Mouse (Mus musculus) Muller cell, postnatal 12 days (primary cell): ENCODE measurements around the gene Tspan18.

Experiments
- DNase-seq: peaks from one replicate; pipeline ENCODE4 v3.0.0-alpha.2; 2015; ENCODE audit errors: inconsistent ontology term

Tspan18 gene

DNA sequence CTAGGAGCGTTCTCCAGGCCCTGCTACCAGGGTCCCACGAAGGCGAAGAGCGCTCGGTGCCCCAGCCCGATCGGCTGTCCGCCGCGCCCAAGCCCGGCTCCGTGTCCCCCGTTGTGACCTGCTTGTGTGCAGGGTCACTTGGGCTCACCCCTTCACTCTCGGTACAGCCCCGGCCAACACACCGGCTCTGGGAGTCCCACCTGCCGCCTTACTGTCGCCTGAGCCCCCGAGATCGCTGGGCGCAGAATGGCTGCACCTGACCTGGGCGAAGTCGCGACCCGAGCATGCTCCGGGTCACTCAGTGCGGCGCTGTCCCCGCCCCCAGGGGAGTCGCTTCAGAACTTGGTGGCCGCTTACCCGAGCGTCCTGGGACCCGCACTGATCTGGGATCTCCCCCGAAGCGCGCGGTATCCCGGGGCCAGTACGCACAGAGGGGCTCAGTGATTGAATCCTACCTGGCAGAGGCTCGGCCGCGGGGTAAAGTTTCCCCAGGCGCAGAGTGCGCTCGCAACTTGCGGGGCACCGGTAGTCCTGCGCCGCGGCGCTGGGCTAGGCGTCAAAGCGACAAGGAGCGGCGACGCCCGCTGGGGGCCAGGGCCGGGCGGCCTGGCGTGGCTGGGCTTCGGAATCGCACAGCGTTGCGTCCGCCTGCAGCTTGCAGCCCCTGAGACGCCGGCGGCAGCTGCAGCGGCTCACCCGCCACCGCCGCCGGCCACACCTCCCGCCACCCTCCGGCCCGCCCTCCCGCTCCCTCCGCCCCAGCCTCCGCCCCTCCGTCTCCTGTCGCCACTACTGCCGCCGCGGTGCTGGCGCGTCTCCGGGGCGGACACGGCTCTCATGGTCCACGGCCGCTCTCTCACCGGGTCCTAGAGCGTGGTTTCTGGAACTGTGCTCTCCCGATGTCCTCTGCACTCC lies at the start of gene Tspan18:
Gene Tspan18, minus strand, starts transcription at position 689 of the 915 bp plus-strand sequence.
- DNase-seq: peak; percentile 83

DNA sequence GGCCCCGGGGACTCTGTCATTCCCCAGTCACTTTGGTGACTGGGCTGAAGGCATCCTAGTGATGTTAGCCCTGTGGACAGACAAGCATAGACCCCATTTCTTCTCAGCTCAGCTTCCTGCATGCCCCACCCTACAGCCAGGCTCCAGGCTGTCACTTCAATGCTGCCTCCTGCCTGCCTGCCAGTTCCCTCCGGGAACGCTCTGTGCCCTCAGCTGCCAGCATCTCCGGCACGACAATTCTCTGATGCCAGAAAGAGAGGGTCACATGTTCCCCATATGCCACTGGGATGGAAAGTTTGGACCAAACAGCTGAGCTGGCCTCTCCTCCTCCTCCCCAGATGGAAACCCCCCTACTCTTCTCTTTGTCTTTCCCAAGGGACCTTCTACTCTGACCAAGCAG lies 49.5 kb upstream of the Tspan18 start:
- DNase-seq: no peak

DNA sequence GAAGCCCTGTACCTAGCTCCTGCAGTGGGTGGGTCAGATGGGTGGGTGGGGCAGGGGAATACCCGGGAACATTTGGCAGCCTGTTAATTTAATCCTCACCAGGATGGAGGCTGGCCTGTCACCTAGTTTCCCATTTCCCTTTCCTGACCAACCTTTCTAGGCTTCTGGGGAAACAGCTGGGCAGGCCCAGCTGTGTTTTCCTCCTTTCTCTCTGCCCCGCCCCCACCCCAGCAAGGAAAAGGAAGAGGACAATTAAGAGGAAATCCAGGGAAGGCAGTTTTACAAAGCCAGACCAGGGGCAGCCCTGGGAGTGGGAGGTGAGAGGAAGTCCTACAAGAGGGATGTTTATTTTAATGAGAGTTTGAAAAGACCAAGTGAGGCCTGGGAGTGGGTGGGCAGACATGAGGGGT lies 46.4 kb upstream of the Tspan18 start:
- no peak for DNase-seq

DNA sequence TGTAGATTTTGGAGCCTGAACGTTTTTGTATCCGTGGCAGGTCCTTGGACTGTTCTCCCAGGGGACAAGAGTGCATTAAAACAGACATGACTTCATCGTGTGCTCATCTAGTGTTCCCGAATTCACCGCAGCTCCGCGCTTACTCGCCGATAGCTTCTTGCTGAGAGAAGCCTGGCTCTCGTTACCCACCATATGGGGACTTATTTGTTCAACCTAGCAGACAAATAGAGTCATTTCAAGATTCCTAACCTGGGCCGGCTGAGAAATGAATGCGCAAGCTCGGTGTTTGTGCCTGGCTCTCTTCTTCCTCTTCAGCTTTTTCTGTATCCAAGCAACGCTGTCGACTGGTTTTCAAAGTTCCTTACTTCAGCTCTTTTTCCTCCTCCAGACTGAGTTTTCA lies 43.5 kb upstream of the Tspan18 start:
- DNase-seq: no peak

DNA sequence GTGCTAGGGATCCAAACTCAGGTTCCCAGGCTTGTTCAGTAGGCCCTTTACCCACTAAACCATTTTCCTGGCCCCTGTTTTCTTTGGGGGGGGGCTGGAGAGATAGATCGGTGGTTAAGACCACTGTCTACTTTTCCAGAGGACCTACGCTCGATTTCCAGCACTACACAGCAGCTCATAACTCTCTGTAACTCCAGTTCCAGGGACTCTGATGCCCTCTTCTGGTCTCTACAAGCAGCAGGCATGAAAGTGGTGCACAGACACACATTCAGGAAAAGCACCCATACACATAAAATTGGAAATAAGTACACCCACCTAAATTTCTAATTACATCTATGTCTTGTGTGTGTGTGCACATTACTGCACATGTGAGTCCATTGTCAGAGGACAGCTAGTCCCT lies 42.9 kb upstream of the Tspan18 start:
- no peak for DNase-seq

DNA sequence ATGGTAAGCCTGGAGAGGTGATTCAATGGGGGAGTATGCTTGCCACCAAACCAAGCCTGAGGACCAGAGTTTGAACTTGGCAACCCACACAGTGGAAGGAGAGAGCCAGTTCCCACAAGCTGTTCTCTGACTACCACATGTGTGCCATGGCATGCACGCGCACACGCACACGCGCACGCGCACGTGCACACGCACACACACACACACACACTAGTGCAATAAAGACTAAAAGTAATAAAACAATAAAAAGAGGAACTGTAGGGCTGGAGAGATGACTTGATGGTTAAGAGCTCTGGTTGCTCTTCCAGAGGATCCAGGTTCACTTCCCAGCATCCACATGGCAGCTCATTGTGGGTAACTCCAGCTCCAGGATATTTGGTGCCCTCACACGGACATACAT lies 38.6 kb upstream of the Tspan18 start:
- DNase-seq: no peak

DNA sequence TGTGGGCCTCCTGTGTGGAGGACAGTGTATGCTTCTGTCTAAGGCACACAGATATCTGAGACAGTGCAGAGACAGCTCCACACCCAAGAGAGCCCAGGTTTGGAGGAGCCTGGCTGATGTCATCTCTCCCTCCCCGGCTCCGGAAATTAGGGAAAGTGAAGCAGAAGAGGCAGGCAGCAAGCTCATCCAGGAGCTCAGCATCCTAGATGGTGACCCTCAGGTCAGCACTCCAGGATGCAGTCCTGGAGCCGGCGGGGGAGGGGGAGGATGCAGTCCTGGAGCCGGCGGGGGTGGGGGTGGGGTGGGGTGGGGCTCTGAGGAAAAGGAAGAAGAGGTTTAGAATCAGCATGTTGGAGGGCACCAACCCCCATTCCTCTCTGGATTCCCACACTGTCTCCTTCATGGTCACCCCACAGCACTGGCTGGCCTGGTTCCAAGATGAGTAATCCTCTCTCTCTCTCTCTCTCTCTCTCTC lies 37.8 kb upstream of the Tspan18 start:
- DNase-seq: peak; percentile 42

DNA sequence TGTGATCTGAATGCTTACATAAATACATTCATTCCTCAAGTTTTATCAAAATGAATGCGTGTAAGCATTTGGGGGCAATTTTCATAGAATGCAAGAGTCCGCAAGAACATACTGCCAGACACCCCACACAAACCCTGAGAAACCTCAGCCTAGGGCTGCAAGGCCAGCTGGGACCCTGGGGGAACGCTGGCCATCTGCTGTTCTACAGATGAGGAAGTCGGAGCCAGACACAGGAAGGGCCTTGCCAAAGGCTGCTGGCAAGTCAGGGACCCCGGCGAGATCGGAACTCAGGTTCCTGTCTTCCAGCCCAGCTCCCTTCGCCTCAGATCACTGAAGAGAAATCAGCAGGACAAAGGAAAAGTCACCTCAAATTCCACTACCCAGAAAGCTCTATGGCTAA lies 34.6 kb upstream of the Tspan18 start:
- DNase-seq: no peak

DNA sequence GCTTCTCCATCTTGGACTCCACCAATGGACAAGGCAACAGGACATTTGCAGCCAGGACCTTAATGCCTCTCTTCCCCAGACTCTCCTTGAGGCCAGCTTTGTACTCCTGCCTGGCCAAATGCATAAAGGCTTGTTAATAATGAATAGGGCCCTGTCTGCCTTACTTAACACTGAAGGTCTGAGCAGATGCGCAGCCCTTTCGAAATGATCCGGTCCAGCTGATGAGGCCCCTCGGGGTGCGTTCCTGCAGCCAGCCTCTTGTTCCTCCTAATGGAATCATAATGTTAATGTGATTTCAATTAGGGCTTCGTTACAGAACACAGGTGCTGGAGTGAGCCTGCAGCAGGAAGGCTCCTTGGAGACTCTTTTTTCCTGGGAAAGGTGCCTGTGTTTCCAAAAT lies 33.7 kb upstream of the Tspan18 start:
- no peak for DNase-seq

DNA sequence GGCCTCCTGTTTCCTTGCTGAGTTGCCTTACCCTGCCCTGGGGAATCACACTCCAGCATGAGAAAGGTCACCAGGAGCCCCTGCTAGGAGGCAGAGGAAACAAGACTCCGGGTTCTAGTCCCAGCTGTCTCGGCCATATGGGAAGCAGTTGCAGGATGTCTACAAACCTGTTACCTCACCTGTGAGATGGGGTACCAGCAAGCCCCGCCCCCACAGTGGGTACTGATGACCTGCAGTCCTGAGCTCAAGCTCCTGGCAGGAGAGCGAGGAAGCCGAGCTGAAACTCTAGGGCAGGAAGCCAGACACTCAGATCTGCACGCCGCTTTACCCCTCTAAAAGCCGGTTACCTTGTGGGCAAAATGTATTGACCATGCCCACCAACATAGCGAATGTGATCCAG lies 31.1 kb upstream of the Tspan18 start:
- DNase-seq: no peak

DNA sequence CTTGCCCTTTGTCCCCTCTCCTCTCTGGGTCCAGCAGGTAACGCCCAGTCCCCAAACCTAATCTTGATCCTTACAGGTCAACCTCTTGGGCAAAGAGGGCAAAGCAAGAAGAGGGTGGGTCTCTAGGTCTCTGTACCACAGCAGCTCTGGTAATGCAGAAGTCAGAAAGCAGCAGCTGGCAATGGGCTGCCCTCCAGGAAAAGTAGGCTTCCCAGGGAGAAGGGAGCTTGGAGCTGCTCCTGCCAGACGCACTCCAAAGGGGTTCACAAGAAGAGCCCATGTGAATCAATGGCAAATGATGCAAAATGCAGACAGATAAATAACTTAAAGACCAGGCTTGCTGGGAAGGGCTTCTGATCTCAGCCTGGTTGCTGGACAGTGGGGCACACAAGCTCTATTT lies 30.6 kb upstream of the Tspan18 start:
- DNase-seq: no peak

DNA sequence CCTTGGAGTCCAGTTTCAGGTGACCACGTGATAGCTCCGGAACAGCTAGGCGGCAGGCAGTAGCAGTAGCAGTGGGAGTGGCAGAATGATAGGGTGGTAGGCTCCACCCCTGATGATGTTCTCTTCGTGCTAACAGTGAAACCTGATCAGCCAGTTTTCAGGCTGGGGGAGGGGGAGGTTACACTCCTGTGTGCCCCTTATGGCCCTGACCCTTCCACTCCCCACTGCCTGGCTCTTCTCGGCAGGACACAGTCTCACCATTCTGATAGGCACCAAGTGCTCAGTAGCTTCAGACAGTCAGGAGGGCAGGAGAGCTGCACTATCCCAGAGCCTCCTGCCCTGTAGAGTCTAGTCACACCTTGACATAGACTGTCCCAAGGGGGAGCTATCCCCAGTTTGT lies 27.1 kb upstream of the Tspan18 start:
- no peak for DNase-seq

DNA sequence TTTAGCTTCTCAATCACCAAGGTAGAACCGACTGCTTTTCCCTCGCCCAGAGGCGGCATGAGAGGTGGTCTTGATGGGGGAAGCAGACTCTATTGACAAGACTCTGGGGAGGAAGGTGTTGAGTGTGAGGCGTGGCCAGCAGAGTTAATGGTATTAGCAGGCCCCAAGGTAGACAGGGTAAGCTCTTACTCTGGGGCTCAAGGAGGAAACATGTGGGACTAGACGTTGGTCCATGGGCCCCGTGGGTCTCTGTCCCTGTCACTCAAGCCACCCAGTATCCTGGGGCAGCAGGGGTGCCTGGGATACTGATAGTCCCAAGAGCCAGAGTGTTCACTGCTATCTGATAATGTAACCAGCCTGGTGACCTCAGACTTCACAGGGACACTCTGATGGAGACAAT lies 26.0 kb upstream of the Tspan18 start:
- DNase-seq: no peak

DNA sequence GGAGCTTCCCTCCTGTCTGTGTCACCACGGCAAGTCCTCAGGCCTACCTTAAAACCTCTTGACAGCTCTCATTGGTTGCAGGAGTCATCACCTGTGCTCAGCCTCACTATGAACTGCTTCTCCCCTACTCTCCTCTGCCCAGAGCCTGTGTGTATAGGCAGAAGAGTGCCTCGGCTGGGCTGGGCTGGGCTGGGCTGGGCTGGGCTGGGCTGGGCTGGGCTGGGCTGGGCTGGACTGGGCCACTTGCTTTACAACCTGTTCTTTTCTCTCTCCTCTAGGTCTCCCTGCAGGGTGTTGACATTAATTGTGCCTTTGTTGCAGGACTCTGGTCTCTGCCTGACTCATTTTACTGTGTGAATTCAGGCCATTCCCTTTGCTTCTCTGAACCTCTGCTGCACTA lies 23.1 kb upstream of the Tspan18 start:
- no peak for DNase-seq

DNA sequence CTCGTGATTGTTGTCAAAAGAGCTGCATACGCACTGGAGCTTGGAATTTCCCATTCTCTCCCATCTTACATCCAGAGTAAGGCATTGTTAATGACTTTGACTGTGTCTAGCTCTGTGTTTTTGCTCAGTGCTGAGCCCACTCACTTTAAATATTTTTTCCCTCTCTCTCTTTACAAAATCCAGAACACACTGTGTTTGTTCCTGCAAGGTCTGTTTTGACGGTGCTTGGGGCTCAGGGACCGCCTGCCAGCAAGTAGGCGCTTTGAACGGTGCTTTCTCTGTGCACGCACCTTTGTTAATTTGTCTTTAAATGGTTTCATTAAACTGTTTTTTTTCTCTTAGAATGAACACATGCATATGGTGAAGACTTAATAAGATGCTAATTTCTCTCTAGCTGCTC lies 21.5 kb upstream of the Tspan18 start:
- DNase-seq: no peak

DNA sequence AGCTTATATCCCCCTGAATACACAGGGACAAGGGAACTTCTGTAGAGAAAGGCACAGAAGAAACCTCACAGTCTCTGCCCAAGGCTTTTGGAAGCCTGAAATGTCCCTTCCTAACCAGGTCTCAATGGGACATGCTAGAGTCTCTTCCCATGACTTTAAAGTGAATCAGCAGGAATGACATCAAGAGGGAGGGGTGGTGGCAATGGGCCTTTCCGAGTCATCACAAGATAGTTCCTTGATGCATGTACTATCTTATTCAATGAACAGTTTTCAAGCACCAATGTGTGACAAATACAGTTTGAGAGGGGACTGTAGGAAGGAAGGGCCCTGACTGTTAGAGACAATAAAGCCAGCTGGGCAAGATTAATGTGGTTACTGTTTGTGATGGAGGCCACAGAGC lies 20.3 kb upstream of the Tspan18 start:
- DNase-seq: peak; percentile 59

DNA sequence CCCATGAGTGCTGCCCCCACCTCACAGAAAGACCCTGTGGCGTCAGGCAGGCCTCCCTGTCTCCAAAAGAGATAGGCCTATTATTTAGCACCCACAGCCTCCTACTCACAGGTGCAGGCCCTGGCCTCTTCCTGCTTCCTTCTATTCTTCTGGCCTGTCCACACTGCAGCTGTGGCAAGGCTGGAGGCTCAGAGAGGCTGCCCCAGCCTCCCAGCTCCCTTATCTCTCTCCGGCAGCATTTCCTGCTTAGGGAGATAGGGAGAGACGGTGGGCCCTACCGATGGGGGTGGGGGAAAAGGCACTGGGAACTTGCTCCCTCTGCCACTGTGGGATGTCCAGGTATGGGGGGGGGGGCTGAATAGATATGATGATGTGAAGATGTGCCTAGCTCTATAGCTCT lies 19.4 kb upstream of the Tspan18 start:
- DNase-seq: no peak

DNA sequence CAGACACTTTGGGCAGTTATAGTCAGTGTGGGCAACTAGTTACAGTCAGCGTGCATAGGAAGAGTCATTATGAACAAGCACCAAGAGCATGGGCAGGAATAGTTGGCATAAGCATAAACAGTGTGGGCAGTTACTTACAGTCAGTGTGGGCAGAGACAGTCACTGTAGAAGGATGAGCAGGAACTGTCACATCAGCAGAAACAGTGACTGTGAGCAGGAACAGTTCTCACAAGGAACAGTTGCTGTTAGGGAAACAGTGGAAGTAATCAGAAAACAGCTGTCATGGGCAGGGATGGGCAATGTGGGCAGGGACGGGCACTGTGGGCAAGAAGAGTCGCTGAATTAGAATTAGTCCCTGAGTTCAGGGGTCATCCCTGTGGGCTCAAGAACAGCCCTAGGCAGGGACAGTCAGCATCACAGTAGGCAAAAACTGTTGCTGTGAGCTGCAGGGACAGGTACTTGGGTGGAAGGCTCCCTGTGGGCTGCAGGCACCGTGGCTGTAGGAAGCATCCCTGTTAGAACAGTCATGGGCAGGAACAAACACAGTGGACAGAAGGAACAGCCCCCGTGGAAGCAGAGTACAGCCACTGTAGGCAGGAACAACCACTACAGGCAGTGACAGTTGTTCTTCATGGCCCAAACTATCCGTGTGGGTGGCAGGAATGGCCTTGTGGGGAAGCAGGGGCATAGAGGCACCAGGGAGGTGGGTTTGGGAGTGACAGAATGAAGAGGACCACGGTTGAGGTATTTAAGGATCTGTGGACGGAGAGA lies 18.8 kb upstream of the Tspan18 start:
- no peak for DNase-seq

DNA sequence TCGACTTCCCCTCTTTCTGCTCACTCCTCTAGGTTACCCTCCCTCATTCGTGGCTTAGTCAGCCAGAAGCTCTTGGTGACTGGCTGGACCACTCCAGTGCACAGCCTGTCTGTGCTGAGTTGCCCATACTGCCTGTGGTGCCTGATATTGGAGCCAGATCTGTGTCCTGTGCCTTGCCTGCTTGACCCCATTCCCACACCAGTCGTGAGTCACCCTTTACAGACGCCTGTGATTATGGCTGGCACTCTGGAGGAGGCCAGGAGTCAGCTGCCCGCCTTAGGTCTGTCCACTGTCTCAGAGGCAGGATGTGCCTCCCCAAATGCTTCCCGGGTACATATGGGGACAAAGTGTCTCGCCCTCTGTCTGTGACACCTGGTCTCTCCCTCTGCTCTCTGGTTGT lies 17.0 kb upstream of the Tspan18 start:
- DNase-seq: peak; percentile 70

DNA sequence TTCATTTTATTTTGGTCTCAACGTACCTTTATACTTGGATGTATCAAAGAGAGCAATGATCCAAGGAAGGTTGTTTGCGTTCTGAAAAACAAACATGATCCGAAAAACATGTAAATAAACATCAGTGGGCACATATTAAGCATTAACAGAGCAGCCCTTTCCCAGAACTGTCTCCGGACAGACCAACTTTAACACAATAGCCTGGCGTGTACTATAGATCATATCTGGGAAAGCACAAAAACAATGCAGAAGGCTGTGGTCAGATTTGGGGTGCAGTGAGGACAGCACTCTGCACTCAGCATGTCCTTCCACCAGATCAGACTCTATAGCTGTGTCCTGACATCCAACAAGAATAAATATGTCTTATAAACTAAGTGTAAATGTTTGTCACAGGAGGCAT lies 12.7 kb upstream of the Tspan18 start:
- DNase-seq: no peak

DNA sequence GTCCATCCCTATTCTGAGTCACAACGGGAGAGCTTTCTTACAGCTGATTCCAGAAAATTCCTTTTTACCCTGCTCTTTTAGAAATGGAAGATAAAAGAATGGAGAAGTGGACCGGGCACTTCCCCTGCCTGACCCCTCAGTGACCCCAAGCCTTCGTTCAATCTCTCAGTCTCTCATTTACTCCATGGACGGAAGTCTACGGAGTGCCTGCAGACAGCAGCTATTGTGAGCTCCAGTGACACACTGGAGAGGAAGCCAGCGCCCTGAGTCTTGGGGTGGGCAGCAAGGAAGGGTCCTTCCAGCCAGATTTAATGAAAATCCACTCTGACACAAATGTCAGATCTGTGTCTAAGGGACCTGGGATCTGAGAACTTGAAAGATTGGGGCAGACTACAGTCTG lies 12.3 kb upstream of the Tspan18 start:
- peak; percentile 34 for DNase-seq

DNA sequence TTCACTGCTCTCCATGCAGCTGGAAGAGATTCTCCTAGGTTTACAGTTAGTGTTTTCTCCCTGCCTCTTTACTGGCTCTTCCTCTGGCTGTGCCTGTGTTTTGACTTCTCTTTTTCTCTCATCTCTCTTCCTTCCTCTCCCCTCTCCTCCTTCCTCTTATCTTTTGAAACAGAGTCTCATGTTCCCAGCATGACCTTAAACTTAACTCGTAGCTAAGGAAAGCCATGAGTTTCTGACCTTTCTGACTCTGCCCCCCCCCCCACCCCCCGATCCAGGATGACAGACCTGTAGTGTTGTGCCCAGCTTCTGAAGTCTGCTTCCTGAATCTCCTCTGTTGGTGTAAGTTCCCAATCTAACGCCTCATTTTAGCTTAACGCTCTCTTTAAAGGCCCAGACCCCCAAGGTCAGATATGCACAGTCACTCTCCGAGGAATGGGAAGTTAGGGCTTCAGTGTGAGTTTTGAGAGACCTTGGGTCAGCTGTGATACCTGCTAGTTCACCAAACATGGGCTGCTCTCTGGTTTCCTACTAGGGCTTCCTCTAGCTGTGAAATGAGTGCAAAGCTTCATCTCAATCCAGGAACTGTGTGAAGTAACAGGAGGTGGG lies 11.5 kb upstream of the Tspan18 start:
- DNase-seq: no peak
